Mouse (Mus musculus) A20 (cell line): ENCODE data around the gene Hnrnpab.

Experiments
- DNase-seq: peaks from one replicate; pipeline ENCODE4 v3.0.0-alpha.2; 2011; ENCODE audit warnings: low read depth, low spot score

The Hnrnpab gene

DNA sequence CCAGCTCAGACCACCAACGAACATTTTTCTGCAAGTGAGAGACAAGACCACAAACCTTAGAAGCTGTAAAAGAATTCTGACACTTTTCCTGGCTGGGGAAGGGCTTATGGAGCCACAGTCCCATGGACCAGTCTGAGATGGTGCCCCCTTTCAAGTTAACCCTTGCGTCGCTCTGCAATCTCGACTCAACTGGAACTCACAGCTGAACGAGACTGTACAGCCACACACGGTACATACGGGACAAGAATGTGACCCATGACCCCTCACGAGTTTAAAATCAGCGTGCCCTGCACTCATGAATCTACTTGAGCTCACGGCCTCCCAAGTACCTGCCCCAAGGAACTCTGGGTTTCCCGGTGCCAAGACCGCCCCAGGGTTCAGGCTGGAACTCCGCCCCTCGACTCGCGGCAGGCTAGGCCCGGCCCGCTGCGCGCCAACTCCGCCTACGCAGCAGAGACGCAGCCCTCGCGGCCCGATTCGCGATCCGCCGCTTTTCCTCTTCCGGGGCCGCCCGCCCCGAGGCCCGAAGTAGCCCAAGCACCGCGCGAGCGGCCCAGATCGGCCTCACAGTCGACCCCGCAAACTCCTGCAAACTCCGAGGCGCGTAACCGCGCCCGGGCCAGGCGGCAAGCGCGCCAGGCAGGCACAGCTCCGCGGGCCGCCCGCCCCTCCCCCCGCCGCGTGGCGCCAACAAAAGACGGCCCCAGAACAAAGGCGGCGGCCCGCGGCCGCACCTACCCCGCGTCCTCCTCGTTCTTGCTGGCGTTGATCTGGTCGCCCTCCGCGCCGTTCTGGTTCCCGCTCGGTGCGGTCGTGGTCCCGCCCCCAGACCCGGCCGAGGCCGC lies 823 bp downstream of the Hnrnpab start:
- DNase-seq = peak; percentile 87

GRCm38 (mm10) chr11:51602253-51602652 lies 4.4 kb downstream of the Hnrnpab start:
- DNase-seq = no peak

GRCm38 (mm10) chr11:51597553-51597952 lies 9.1 kb downstream of the Hnrnpab start:
- no peak for DNase-seq

DNA sequence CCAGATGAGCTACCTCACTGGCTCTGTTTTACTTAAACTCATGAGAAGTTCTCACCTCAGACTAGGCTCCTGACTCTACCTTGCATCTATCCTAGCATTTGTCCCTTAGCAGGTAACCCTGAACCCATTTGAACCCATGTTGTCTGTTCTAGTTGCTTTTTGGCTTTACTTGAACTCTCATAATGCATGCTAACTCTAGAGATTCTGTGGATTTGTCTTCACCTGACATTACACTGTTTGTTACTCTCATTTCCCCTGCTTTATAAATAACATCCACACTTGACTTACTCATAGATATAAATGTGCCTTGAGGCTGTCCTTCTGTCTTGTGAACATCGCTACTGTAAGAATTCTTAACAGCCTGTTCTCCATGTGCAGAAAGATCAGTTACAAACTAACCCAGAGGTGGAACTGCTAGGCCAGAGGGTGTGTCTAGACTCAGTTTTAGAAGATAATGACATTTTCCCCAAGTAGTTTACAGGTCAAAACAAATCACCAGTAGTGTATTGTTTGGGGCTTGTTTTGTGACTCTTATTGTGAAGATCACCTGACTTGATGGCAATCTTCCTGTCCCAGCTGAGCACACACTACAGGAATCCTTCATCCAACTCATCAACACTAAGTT lies 11.1 kb downstream of the Hnrnpab start:
- DNase-seq = peak; percentile 61

- peak; percentile 43 for DNase-seq
Measured at GRCm38 (mm10) chr11:51594715-51595350, 11.8 kb downstream of the Hnrnpab start.

DNA sequence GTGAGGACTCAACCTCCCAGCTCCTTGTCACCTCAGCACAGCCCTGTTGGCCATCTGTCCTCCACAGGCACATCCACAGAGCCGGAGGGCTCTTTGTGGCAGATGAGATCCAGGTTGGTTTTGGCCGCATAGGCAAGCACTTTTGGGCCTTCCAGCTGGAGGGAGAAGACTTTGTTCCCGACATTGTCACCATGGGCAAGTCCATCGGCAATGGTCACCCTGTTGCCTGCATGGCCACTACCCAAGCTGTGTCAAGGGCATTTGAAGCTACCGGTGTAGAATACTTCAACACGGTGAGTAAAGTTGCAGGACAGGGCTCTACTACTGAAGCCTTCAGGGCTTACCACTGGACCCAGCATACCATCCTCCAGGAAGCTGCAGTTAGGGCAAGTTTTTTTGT lies 12.8 kb downstream of the Hnrnpab start:
- DNase-seq = no peak

DNA sequence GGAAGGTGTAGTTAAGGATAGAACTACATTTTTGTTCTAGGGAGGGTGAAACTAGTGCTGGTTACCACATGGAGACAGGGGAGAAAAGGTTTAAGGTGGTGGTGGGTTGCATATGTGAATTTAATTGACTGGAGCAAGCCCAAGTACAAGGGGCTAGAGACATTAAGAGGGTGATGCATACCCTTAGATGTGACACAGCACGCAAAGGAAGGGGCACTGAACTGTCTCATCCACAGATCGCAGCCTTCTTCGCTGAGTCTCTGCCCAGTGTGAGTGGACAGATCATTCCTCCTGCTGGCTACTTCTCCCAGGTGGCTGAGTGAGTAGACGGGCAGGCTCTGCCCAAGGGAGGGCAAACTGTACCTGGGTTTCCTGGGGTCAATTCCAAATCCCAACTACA lies 13.3 kb downstream of the Hnrnpab start:
- no peak for DNase-seq

GRCm38 (mm10) chr11:51591915-51592314 lies 14.7 kb downstream of the Hnrnpab start:
- DNase-seq = no peak

- no peak for DNase-seq
Measured at GRCm38 (mm10) chr11:51591168-51591567, 15.5 kb downstream of the Hnrnpab start.

GRCm38 (mm10) chr11:51590002-51590401 lies 16.6 kb downstream of the Hnrnpab start:
- no peak for DNase-seq

DNA sequence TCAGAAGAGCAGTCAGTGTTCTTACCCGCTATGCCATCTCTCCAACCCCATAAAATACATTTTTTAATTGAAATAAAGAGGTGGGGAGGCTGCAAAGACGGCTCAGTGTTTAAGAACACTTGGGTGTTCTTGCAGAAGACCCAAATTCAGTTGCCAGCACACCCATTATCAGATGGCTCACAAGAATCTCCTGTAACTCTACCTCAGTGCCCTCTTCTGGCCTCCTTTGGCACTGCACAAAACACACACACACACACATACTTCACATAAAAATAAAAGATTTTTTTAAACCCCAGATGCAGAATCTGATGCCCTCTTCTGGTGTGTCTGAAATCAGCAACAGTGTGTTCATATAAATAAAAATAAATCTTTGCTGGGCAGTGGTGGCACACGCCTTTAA lies 17.8 kb downstream of the Hnrnpab start:
- DNase-seq = peak; percentile 39

- no peak for DNase-seq
Measured at GRCm38 (mm10) chr11:51587059-51587458, 19.6 kb downstream of the Hnrnpab start.

GRCm38 (mm10) chr11:51586411-51586810 lies 20.2 kb downstream of the Hnrnpab start:
- no peak for DNase-seq

- peak; percentile 51 for DNase-seq
Measured at GRCm38 (mm10) chr11:51585608-51586252, 20.9 kb downstream of the Hnrnpab start.

GRCm38 (mm10) chr11:51584431-51585248 lies 22.0 kb downstream of the Hnrnpab start, which contains the start of gene Phykpl:
Gene Phykpl, plus strand, starts transcription at chr11:51584757.
- peak; percentile 97 for DNase-seq

GRCm38 (mm10) chr11:51584057-51584430 lies 22.6 kb downstream of the Hnrnpab start:
- no peak for DNase-seq

GRCm38 (mm10) chr11:51582713-51583112 lies 23.9 kb downstream of the Hnrnpab start:
- peak; percentile 83 for DNase-seq

- no peak for DNase-seq
Measured at GRCm38 (mm10) chr11:51579024-51579423, 27.6 kb downstream of the Hnrnpab start.

DNA sequence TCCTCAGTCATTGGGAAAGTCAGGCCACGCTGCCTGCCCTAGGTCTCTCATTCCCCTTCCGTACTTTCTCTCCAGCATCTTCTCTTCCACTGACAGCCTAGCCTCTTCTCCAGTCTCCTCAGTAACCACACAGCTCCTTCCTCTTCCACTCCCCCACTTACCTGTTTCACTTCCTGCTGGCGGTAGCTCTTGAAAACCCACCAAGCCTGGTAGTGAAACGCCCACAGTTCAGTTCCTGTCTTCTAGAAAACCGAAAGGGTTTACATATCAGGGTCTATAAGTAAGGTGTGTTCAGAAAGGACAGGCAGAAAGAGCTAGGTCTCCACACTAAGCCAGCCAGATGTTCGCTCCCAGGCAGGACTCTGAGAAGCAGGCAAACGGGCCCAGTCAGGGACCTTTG lies 29.1 kb downstream of the Hnrnpab start:
- peak; percentile 81 for DNase-seq

GRCm38 (mm10) chr11:51576454-51576853 lies 30.2 kb downstream of the Hnrnpab start:
- DNase-seq = no peak

- DNase-seq = no peak
Measured at GRCm38 (mm10) chr11:51568801-51569200, 37.8 kb downstream of the Hnrnpab start.
